Mouse (Mus musculus) limb, embryonic 14.5 days (tissue): Measurements from ENCODE around the gene Secisbp2. TPM values are rescaled to one million over a fixed set of nuclear protein-coding genes. Genes with fewer than 3 reads are reported as not detected.

ENCODE experiments used
- ATAC-seq: fragments of 200-750 bp; cut with Nextera tagmentation; 2 replicates; pipeline ENCODE4 v1.8.0; 2017; ENCODE audit warnings: low read depth, moderate number of reproducible peaks, moderate TSS enrichment; ENCODE audit not compliant: low FRiP score
- DNase-seq: peaks from one replicate; pipeline ENCODE4 v3.0.0-alpha.2; 2015; ENCODE audit warnings: low spot score
- H3K27ac ChIP-seq: fragments of 300-500 bp; sonication (generic); replicated peaks from 2 replicates; pipeline ENCODE4 v1.5.1; 2014; ENCODE audit warnings: low read depth, mild to moderate bottlenecking, low read length, moderate library complexity, mixed read lengths
- H3K27me3 ChIP-seq: fragments of 300-500 bp; sonication (generic); 2 replicates; pipeline ENCODE4 v1.6.1; 2014; ENCODE audit warnings: low read length, mixed read lengths; ENCODE audit not compliant: control insufficient read depth, insufficient read depth
- H3K36me3 ChIP-seq: fragments of 300-500 bp; sonication (generic); 2 replicates; pipeline ENCODE4 v1.6.1; 2014; ENCODE audit warnings: mild to moderate bottlenecking, low read length, moderate library complexity, mixed read lengths; ENCODE audit not compliant: control insufficient read depth, insufficient read depth
- H3K4me1 ChIP-seq: fragments of 300-500 bp; sonication (generic); 2 replicates; pipeline ENCODE4 v1.6.1; 2014; ENCODE audit warnings: antibody characterized with exemption, low read length, mixed read lengths; ENCODE audit not compliant: control insufficient read depth, insufficient read depth
- H3K4me2 ChIP-seq: fragments of 300-500 bp; sonication (generic); replicated peaks from 2 replicates; pipeline ENCODE4 v1.6.1; 2014; ENCODE audit warnings: low read depth, mild to moderate bottlenecking, low read length, moderate library complexity; ENCODE audit not compliant: severe bottlenecking
- H3K4me3 ChIP-seq: fragments of 300-500 bp; sonication (generic); replicated peaks from 2 replicates; pipeline ENCODE4 v1.5.1; 2014; ENCODE audit warnings: low read length
- H3K9ac ChIP-seq: fragments of 300-500 bp; sonication (generic); 2 replicates; pipeline ENCODE4 v1.6.1; 2014; ENCODE audit warnings: mild to moderate bottlenecking, low read depth, low read length, moderate library complexity; ENCODE audit not compliant: severe bottlenecking
- H3K9me3 ChIP-seq: fragments of 300-500 bp; sonication (generic); 2 replicates; pipeline ENCODE4 v1.6.1; 2016; ENCODE audit warnings: low read length; ENCODE audit not compliant: control insufficient read depth
- POLR2A ChIP-seq: fragments of 200-500 bp; IDR thresholded peaks from 2 replicates; pipeline ENCODE4 v1.8.0; 2012; ENCODE audit warnings: inconsistent platforms, mild to moderate bottlenecking, moderate library complexity, borderline replicate concordance; ENCODE audit not compliant: insufficient read depth, insufficient read length; ENCODE audit errors: extremely low read depth
- WGBS: fragments of 180-500 bp; shearing (Covaris S2); extraction: QIAGEN DNeasy Blood & Tissue Kit; methylation state at CpG from one replicate; pipeline ENCODE4 v1.1.7; 2014; 5-methylcytosine and 5-hydroxymethylcytosine counted together
- polyA plus RNA-seq, 2 experiments: library from polyadenylated mRNA; depleted of rRNA in 1 of 2; stranded (reverse) in 1 of 2; unstranded in 1 of 2; fragments of >200 nt; fragmentation: Nextera tagmentation in 1 of 2; extraction: Ambion mirVana in 1 of 2; gene quantifications; 2 replicates each; pipeline versions ENCODE4 v1.2.1 to v1.2.3; 2012 to 2014

The Secisbp2 gene
- polyA plus RNA-seq, 2 experiments, result 31.0 to 32.8 TPM

DNA sequence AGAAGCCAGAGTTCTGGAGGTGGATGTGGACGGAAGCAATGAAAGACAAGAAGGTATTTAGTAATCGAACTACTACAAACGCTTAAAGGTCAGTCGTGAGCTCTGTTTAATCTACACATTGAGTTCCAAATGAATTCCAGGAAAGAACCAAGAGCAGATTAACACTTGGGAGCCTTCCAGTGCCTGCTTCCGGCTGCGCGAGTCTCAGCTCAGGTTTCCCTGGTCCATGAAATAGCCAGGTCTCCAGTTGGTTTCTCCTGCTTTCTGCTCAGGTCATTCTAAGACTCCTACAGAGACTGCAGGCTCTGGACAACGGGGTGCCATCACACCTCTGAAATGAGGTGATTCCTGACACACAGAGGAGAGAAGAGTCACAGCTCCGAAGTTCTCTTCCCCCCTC is 40.4 kb upstream of the Secisbp2 start:
- H3K4me3 ChIP-seq, result no peak overlapping the region
- DNase-seq (peak; percentile 31), ATAC-seq (no peak)

DNA sequence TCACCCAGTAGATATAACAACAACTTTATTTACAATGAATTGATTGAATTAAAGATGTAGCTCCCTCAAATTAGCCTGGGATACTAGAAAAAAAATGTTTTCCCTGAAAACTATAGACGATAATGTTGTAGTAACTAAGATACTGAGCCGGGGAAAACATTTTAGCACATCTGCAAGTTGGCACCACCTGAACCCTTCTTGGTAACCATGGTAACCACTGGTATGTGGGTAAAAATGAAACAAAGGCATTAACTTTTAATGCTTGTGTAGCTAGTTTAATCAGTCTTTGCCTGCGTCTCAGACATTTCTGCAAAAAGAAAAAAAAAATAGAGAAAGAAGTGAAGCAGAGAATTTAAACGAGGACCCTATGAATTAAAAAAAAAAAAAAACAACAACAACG is 40.0 kb upstream of the Secisbp2 start:
- H3K4me2 ChIP-seq, result peak overlapping the region; percentile 34
- H3K9ac ChIP-seq, result 0 out of 2 replicates have a peak overlapping the region, but pooled peaks have one; percentile 25
- no peaks in the 10 kb centered on the region for H3K36me3 ChIP-seq
- 26% methylated on average over 5 of the region's 5 CpGs for WGBS
- TF ChIP-seq POLR2A, result no peak
- H3K27ac ChIP-seq, result no peak overlapping the region; the same call in 1 of the 2 replicates
- no peaks in the 10 kb centered on the region for H3K27me3 ChIP-seq
- H3K9me3 ChIP-seq, result no peaks in the 10 kb centered on the region
- peaks cover 17% of the 10 kb centered on the region for H3K4me1 ChIP-seq
- DNase-seq (peak; percentile 21), ATAC-seq (no peak)
- H3K4me3 ChIP-seq, result no peak overlapping the region

More for the DNA sequence above, 40.4 kb upstream of the Secisbp2 start:
- Histone ChIP-seq H3K4me1 (peaks cover 13% of the 10 kb centered on the region), H3K27me3 (no peaks in the 10 kb centered on the region), H3K27ac (no peak overlapping the region; the same call in 1 of the 2 replicates), H3K9ac (peak overlapping the region; percentile 25; the same call in 1 of the 2 replicates), H3K4me2 (peak overlapping the region; percentile 34), H3K36me3 (no peaks in the 10 kb centered on the region), H3K9me3 (no peaks in the 10 kb centered on the region)
- TF ChIP-seq POLR2A, result no peak
- 18% methylated on average over 9 of the region's 9 CpGs for WGBS

DNA sequence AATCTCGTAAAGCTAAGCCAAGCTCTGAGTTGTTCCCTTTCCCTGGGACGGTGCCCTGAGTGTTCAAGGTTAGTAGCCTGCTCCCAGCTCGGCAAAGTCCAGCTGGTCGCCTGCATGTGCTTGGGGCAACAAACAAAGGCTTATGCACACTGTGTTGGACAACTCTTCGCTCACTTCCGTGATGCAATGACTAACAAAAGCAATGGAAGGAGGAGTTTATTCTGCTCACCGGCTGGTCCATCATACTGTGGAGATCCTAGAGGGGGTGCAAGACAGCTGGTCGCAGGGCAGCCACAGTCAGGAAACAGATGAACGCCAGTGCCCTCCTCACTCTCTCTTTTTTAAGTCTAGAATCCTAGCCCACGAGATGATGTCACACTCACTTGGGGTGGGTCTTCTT is 35.7 kb upstream of the Secisbp2 start:
- peaks cover 19% of the 10 kb centered on the region for H3K4me1 ChIP-seq
- DNase-seq (no peak), ATAC-seq (peak; percentile 54; the same call in 1 of the 2 replicates)
- no peak overlapping the region for H3K9ac ChIP-seq
- no peaks in the 10 kb centered on the region for H3K27me3 ChIP-seq
- TF ChIP-seq POLR2A, result no peak
- H3K27ac ChIP-seq, result peak overlapping the region; percentile 5; the same call in 1 of the 2 replicates
- no peaks in the 10 kb centered on the region for H3K9me3 ChIP-seq
- 42% methylated on average over 10 of the region's 10 CpGs for WGBS
- H3K4me2 ChIP-seq, result no peak overlapping the region
- H3K36me3 ChIP-seq, result no peaks in the 10 kb centered on the region
- no peak overlapping the region for H3K4me3 ChIP-seq

DNA sequence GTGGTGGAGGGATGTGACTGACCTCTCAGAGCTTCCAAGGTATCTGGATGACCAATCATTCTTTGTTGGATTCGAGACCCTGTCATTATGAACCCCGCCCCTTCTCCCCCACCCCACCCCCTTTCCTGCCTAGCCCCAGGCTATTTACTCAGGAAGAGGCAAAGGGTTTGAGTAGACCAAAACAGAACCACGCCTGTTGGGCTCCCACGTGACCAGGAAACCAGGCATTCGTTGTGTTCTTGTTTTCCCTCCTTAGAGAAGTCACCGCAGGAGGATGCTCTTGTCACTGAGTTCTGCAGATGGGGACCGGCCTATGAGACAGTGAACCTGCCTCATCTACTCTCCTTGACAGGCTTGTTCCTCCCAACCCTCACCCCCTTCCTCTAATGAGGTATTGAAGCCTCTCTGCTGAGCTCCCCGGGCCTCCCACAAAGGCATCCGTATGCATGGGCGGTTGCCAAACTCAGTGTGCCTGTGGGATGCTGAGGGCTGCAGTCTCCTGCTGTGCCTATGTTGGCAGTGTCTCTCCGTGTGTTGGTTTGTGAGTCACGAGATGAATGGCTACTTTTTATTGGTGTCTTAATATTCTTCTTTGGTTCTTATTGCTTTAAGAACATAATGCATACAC is 35.0 kb upstream of the Secisbp2 start:
- WGBS, result 14% methylated on average over 12 of the region's 12 CpGs
- H3K36me3 ChIP-seq, result no peaks in the 10 kb centered on the region
- TF ChIP-seq POLR2A, result no peak
- no peak overlapping the region for H3K4me3 ChIP-seq
- ATAC-seq (no peak), DNase-seq (no peak)
- H3K4me1 ChIP-seq, result peaks cover 14% of the 10 kb centered on the region
- H3K9me3 ChIP-seq, result no peaks in the 10 kb centered on the region
- no peaks in the 10 kb centered on the region for H3K27me3 ChIP-seq
- H3K27ac ChIP-seq, result no peak overlapping the region
- no peak overlapping the region for H3K4me2 ChIP-seq
- no peak overlapping the region for H3K9ac ChIP-seq

DNA sequence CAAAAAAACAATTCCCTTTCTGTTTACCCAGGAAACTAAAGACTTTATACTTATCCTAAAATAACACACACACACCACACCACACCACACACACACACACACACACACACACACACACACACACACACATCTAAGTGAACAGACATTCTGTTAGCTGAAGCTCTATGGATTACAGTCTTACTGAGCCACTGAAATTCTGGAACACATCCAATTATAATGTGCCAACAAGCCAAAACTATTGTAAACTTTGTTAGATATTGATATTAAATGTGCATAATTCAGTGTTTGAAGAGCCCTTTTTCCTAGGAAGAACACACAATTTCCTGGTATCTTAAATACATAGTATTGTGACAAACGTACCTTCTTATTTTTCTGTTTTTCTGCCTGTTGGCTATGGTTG is 34.2 kb upstream of the Secisbp2 start:
- Histone ChIP-seq H3K4me2 (no peak overlapping the region), H3K9me3 (no peaks in the 10 kb centered on the region), H3K36me3 (no peaks in the 10 kb centered on the region), H3K4me1 (peaks cover 14% of the 10 kb centered on the region), H3K9ac (no peak overlapping the region), H3K27ac (no peak overlapping the region), H3K4me3 (no peak overlapping the region), H3K27me3 (no peaks in the 10 kb centered on the region)
- 69% methylated on average over 1 of the region's 1 CpGs for WGBS
- no peak for TF ChIP-seq POLR2A
- no peak for ATAC-seq
- no peak for DNase-seq
